Mouse (Mus musculus): ENCODE measurements around the gene Eppin.

GRCm38 (mm10) chr2:164560106-164560505 lies 33.3 kb downstream of the Eppin start:
- TF ChIP-seq POLR2A (IDR thresholded peaks at IDR 0.05; ENCODE audit: insufficient read depth, low read depth, low read length) = no peak
- TF ChIP-seq CTCF (IDR thresholded peaks at IDR 0.05; ENCODE audit: insufficient read depth, low read depth, low read length) = no peak

Measured in olfactory bulb, adult 2 months (tissue).